Mouse (Mus musculus) limb, embryonic 11.5 days (tissue): Measurements from ENCODE around the gene Usf2. TPM values are rescaled to one million over a fixed set of nuclear protein-coding genes. Genes with fewer than 3 reads are reported as not detected.

Source experiments
- ATAC-seq: fragments of 200-750 bp; cut with Nextera tagmentation; 2 replicates; pipeline ENCODE4 v1.8.0; 2017; ENCODE audit warnings: low read depth; ENCODE audit not compliant: insufficient number of reproducible peaks, low FRiP score, low TSS enrichment
- DNase-seq: peaks from one replicate; pipeline ENCODE4 v3.0.0-alpha.2; 2015; ENCODE audit warnings: low spot score
- H3K27ac ChIP-seq: fragments of 300-500 bp; sonication (generic); replicated peaks from 2 replicates; pipeline ENCODE4 v1.5.1; 2014; ENCODE audit warnings: low read depth, mild to moderate bottlenecking, low read length
- H3K27me3 ChIP-seq: fragments of 300-500 bp; sonication (generic); 2 replicates; pipeline ENCODE4 v1.6.1; 2014; ENCODE audit warnings: mild to moderate bottlenecking, low read length, mixed read lengths; ENCODE audit not compliant: control insufficient read depth, insufficient read depth
- H3K36me3 ChIP-seq: fragments of 300-500 bp; sonication (generic); 2 replicates; pipeline ENCODE4 v1.6.1; 2014; ENCODE audit warnings: mild to moderate bottlenecking, low read length, moderate library complexity, mixed read lengths; ENCODE audit not compliant: control insufficient read depth, insufficient read depth
- H3K4me1 ChIP-seq: fragments of 300-500 bp; sonication (generic); 2 replicates; pipeline ENCODE4 v1.6.1; 2014; ENCODE audit warnings: low read length, mixed read lengths; ENCODE audit not compliant: control insufficient read depth, insufficient read depth
- H3K4me2 ChIP-seq: fragments of 300-500 bp; sonication (generic); 2 replicates; pipeline ENCODE4 v1.6.1; 2014; ENCODE audit warnings: low read depth, mild to moderate bottlenecking, moderate library complexity; ENCODE audit not compliant: severe bottlenecking
- H3K4me3 ChIP-seq: fragments of 300-500 bp; sonication (generic); 2 replicates; pipeline ENCODE4 v1.5.1; 2014; ENCODE audit warnings: low read depth, low read length
- H3K9ac ChIP-seq: fragments of 300-500 bp; sonication (generic); 2 replicates; pipeline ENCODE4 v1.6.1; 2014; ENCODE audit warnings: mild to moderate bottlenecking, low read length
- H3K9me3 ChIP-seq: fragments of 300-500 bp; sonication (generic); 2 replicates; pipeline ENCODE4 v1.6.1; 2016; ENCODE audit warnings: low read length; ENCODE audit not compliant: control insufficient read depth
- WGBS: fragments of 180-500 bp; shearing (Covaris S2); extraction: QIAGEN DNeasy Blood & Tissue Kit; methylation state at CpG from one replicate; pipeline ENCODE4 v1.1.7; 2014; 5-methylcytosine and 5-hydroxymethylcytosine counted together
- polyA plus RNA-seq: library from polyadenylated mRNA; unstranded; fragments of >200 nt; fragmentation: Nextera tagmentation; extraction: Ambion mirVana; gene quantifications from 2 replicates; pipeline ENCODE4 v1.2.1, GENCODE M21; 2014

Usf2 gene
- 25.5 and 29.7 TPM in 2 replicates for polyA plus RNA-seq

DNA sequence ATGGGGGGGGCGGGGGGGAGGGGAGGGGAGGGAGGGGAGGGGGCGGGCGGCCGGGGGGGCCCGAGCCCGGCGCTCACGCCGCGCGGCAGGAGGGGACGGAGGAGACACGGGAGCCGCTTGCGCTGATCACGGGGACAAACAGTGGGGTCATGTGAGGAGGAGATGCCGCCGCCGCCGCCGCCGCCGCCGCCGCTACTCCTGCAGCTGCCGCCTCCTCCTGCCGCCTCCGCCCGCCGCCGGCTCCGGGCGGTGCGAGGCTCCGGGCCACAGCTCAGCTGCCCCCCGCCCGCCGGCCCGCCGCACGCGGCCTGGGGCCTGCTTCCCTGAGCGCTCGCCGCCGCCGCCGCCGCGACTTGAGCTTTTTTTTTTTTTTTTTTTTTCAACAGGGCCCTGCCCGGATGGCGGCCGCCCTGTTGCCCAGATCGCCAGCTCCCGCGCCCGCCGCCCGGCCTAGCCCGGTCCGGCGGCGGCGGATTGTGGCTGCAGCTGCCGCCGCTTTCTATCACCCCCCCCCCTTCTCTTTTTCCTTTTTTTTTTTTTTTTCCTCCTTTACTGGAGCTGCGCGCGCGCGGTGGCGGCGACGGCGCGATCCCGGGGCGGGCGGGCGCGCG is at the start of gene Usf2:
Gene Usf2, minus strand, starts transcription at position 48 of the 611 bp plus-strand sequence.
- ATAC-seq = peak; percentile 21; the same call in 1 of the 2 replicates
- H3K27me3 ChIP-seq = no peaks in the 10 kb centered on the region

GRCm38 (mm10) chr7:31002650-31003049 is 46.0 kb upstream of the Usf2 start:
- ATAC-seq (no peak), DNase-seq (no peak)
- Histone ChIP-seq H3K4me3 (no peak overlapping the region), H3K36me3 (no peaks in the 10 kb centered on the region), H3K9me3 (no peaks in the 10 kb centered on the region), H3K27ac (no peak overlapping the region), H3K4me2 (no peak overlapping the region), H3K9ac (no peak overlapping the region), H3K4me1 (peaks cover 8% of the 10 kb centered on the region; the same call in 1 of the 2 replicates), H3K27me3 (no peaks in the 10 kb centered on the region)
- WGBS = 72% methylated on average over 8 of the region's 8 CpGs

More for the DNA sequence above, at the start of gene Usf2:
- no peaks in the 10 kb centered on the region; the same call in 1 of the 2 replicates for H3K9me3 ChIP-seq
- H3K27ac ChIP-seq = peak within 1 kb of the TSS; percentile 97
- H3K4me1 ChIP-seq = peaks cover 3% of the 10 kb centered on the region; the same call in 1 of the 2 replicates
- H3K4me3 ChIP-seq = peak within 1 kb of the TSS; percentile 83
- H3K4me2 ChIP-seq = peak within 1 kb of the TSS; percentile 91
- peak; percentile 82 for DNase-seq
- 0% methylated on average over 31 of the region's 82 CpGs for WGBS
- peak within 1 kb of the TSS; percentile 96 for H3K9ac ChIP-seq
- H3K36me3 ChIP-seq = peaks cover 18% of the 10 kb centered on the region

DNA sequence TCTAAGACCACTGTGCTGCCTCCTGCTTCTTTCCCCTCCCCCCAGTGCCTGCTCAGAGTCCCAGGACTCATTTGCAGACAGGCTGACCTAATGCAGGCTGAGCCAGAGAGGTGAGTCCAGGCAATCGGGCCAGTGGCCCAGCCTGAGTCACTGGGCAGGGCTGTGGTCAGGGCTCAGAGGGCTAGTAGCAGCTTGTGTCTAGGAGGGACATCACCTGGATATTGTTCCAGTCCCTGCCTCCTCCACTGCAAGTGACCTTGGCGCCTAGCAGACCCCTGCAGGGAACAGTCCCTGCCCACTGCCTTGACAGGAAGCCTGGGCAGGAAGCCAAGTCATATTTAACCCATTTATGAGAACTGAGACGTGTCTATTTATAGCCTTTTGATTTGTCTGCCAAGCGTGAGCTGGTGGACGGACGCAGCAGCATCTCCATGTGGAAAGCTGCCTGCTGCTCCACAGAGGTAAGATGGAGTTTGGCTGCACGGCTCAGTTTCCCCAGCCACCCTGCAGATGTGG is 44.0 kb upstream of the Usf2 start:
- H3K36me3 ChIP-seq = no peaks in the 10 kb centered on the region
- 0 out of 2 replicates have a peak, but pooled peaks have one; percentile 26 for ATAC-seq
- H3K9ac ChIP-seq = no peak overlapping the region
- no peaks in the 10 kb centered on the region; the same call in 1 of the 2 replicates for H3K9me3 ChIP-seq
- H3K4me1 ChIP-seq = peaks cover 8% of the 10 kb centered on the region; the same call in 1 of the 2 replicates
- no peaks in the 10 kb centered on the region for H3K27me3 ChIP-seq
- H3K4me3 ChIP-seq = no peak overlapping the region
- peak; percentile 43 for DNase-seq
- H3K4me2 ChIP-seq = no peak overlapping the region
- H3K27ac ChIP-seq = no peak overlapping the region
- 31% methylated on average over 7 of the region's 7 CpGs for WGBS

GRCm38 (mm10) chr7:30996491-30996890 is 39.9 kb upstream of the Usf2 start:
- DNase-seq (no peak), ATAC-seq (no peak)
- Histone ChIP-seq H3K9me3 (no peaks in the 10 kb centered on the region; the same call in 1 of the 2 replicates), H3K4me2 (no peak overlapping the region), H3K27ac (no peak overlapping the region), H3K4me1 (peaks cover 8% of the 10 kb centered on the region; the same call in 1 of the 2 replicates), H3K9ac (no peak overlapping the region), H3K36me3 (no peaks in the 10 kb centered on the region), H3K4me3 (no peak overlapping the region), H3K27me3 (no peaks in the 10 kb centered on the region)
- WGBS = 84% methylated on average over 2 of the region's 2 CpGs

GRCm38 (mm10) chr7:30993986-30994385 is 37.4 kb upstream of the Usf2 start:
- Histone ChIP-seq H3K9ac (no peak overlapping the region), H3K9me3 (no peaks in the 10 kb centered on the region; the same call in 1 of the 2 replicates), H3K4me3 (no peak overlapping the region), H3K4me1 (no peaks in the 10 kb centered on the region), H3K36me3 (no peaks in the 10 kb centered on the region), H3K27me3 (no peaks in the 10 kb centered on the region), H3K4me2 (no peak overlapping the region), H3K27ac (no peak overlapping the region)
- DNase-seq (no peak), ATAC-seq (no peak)
- 84% methylated on average over 5 of the region's 5 CpGs for WGBS

DNA sequence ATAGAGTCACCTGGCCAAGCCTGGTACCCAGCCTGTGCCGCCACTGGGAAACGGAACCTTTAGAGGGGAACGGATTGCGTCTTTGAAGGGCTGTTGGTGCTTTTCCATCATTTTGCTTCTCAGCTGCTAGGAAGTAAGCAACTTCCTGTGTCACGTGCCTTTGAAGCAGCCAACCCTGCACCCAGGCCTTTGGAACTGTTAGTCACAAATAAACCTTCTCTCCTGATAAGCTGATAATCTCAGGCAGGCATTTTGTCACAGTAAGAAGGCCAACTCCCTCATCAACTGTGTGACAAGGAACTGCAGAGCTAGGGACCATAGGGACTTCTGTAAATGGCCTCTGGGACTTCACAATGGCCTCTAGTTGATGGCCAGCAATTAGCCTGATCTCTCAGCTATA is 35.5 kb upstream of the Usf2 start:
- Histone ChIP-seq H3K27ac (no peak overlapping the region), H3K9ac (no peak overlapping the region)
- 79% methylated on average over 5 of the region's 5 CpGs for WGBS

GRCm38 (mm10) chr7:30988519-30989162 is 32.0 kb upstream of the Usf2 start:
- 86% methylated on average over 4 of the region's 4 CpGs for WGBS
- no peaks in the 10 kb centered on the region for H3K4me1 ChIP-seq
- ATAC-seq = no peak
- no peak overlapping the region for H3K9ac ChIP-seq
- no peaks in the 10 kb centered on the region for H3K9me3 ChIP-seq
- no peaks in the 10 kb centered on the region for H3K36me3 ChIP-seq
- no peak overlapping the region for H3K4me3 ChIP-seq
- H3K27ac ChIP-seq = no peak overlapping the region
- H3K4me2 ChIP-seq = no peak overlapping the region
- H3K27me3 ChIP-seq = no peaks in the 10 kb centered on the region
- DNase-seq = no peak

More for the DNA sequence above, 35.5 kb upstream of the Usf2 start:
- no peak for DNase-seq
- ATAC-seq = no peak
- H3K4me3 ChIP-seq = no peak overlapping the region
- no peaks in the 10 kb centered on the region for H3K36me3 ChIP-seq
- no peaks in the 10 kb centered on the region; the same call in 1 of the 2 replicates for H3K9me3 ChIP-seq
- no peaks in the 10 kb centered on the region for H3K4me1 ChIP-seq
- no peaks in the 10 kb centered on the region for H3K27me3 ChIP-seq
- H3K4me2 ChIP-seq = no peak overlapping the region

DNA sequence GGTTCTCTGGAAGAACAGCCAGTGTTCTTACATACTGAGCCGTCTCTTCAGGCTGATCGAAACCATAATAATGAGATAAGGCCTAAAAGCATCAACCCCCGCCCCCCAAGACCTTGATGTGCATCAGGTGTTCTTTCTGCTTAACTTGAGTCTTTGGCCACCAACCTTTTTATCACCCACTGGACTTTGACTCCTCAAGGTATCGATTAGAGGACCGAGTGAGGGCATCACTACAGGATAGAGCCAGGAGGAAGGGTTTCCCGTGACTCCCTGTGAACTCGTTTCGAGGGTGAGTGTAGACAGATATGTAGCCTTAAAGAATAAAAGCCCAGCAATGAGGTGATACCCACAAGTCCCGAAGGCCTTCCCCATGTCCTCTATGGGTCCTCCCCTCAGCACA is 28.8 kb upstream of the Usf2 start:
- DNase-seq = no peak
- H3K4me3 ChIP-seq = no peak overlapping the region
- ATAC-seq = no peak
- H3K27me3 ChIP-seq = no peaks in the 10 kb centered on the region
- no peaks in the 10 kb centered on the region for H3K36me3 ChIP-seq
- no peak overlapping the region for H3K9ac ChIP-seq
- H3K9me3 ChIP-seq = no peaks in the 10 kb centered on the region
- WGBS = 88% methylated on average over 9 of the region's 9 CpGs
- no peak overlapping the region for H3K27ac ChIP-seq
- no peaks in the 10 kb centered on the region for H3K4me1 ChIP-seq
- no peak overlapping the region for H3K4me2 ChIP-seq
